Mouse (Mus musculus): ENCODE measurements at regions not wholly inside any gene's neighbourhood (a gene's known extent, or its start where the extent isn't known, plus 50 kb on each side); places are given as distances from the start of the nearest gene placed in this dataset.

DNA sequence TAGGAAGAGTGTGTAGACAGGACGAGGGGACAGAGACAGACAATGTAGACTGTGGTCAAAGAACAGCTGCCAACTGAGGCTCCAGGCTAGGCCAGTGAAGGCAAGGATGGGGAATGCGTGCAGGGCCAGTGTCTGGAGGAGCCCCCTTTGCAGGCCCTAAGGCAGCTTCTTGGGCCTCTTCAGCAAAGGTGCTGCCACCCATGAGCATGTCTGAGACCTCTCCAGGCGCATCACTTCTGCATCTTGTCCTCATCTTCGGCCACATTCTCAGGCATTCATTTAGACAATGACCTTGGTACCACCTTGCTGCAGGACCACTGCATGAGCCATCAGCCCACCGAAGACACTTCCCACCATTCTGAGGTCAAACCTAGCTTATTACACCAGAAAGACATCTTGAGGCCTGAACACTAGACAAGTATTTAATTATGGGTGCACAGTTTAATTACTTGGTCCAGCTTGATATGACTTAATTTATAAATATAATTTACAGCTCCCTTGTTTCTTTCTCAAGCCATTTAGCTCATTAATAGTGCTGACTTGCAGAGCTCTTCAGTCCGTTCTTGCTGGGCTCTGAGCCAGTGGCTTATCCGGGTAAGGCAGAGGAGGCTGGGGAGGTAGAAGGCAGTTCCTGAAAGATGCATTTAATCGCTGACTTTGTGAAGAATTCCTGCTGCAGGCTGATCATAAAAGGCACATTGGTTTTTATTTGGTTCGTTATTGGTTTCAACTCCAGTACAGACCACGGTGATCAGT, 72.1 kb upstream of the Sesn3 start:
- Histone ChIP-seq H3K4me2 (replicated peaks) (no peak overlapping the region), H3K9me3 (replicated peaks) (no peaks in the 10 kb centered on the region), H3K27ac (replicated peaks) (no peak overlapping the region), H3K27me3 (no peaks in the 10 kb centered on the region), H3K4me1 (peaks cover 44% of the 10 kb centered on the region), H3K4me3 (replicated peaks) (no peak overlapping the region), H3K9ac (no peak overlapping the region), H3K36me3 (no peaks in the 10 kb centered on the region)
- 67% methylated on average over 10 of the region's 10 CpGs for WGBS
- ATAC-seq (ENCODE audit: insufficient number of reproducible peaks, low FRiP score, low TSS enrichment, low read depth): no peak

- no peak overlapping the region for H3K4me2 ChIP-seq (replicated peaks)
Measured at GRCm38 (mm10) chr9:14203307-14203695, 71.6 kb upstream of the Sesn3 start.

DNA sequence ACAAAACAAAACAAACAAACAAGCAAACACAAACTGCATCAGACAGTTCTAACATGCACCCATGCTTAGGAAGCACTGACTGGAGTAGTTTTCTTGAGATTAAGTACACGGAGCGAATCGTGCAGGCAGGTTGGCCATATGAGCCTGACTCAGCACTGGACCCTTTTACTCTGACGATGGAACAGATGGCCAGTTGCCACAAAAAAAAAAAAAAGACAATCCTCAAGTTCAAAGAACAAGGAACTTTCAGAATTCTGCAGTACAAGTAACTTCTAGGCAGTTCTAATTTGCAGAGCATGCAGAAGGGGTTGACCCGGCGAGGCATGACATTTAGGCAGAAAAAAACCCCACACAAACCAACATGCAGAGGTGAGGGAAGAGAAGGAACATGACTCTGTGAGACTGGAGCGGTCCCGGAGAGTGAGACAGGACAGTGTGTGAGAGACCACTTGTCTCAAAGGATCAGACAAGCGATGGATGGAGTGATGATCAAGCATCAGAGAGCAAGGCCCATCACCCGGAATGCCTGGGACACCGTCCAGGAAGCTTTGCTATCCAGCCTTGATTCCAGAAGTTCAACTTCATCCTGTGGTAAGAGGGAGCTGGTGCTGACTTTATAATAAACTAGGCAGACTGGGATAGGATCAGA, 71.0 kb upstream of the Sesn3 start:
- 74% methylated on average over 11 of the region's 11 CpGs for WGBS
- H3K4me1 ChIP-seq: peaks cover 44% of the 10 kb centered on the region
- no peaks in the 10 kb centered on the region for H3K36me3 ChIP-seq
- no peak overlapping the region for H3K4me3 ChIP-seq (replicated peaks)
- no peak overlapping the region for H3K4me2 ChIP-seq (replicated peaks)
- H3K9ac ChIP-seq: no peak overlapping the region
- H3K27ac ChIP-seq (replicated peaks): no peak overlapping the region
- no peaks in the 10 kb centered on the region for H3K27me3 ChIP-seq
- ATAC-seq (ENCODE audit: insufficient number of reproducible peaks, low FRiP score, low TSS enrichment, low read depth): no peak
- no peaks in the 10 kb centered on the region for H3K9me3 ChIP-seq (replicated peaks)

More at GRCm38 (mm10) chr9:14203307-14203695, 71.6 kb upstream of the Sesn3 start:
- ATAC-seq (ENCODE audit: insufficient number of reproducible peaks, low FRiP score, low TSS enrichment, low read depth): no peak
- WGBS: 63% methylated on average over 2 of the region's 2 CpGs
- no peak overlapping the region for H3K9ac ChIP-seq
- H3K9me3 ChIP-seq (replicated peaks): no peaks in the 10 kb centered on the region
- no peaks in the 10 kb centered on the region for H3K27me3 ChIP-seq
- no peaks in the 10 kb centered on the region for H3K36me3 ChIP-seq
- no peak overlapping the region for H3K4me3 ChIP-seq (replicated peaks)
- H3K4me1 ChIP-seq: peaks cover 44% of the 10 kb centered on the region
- H3K27ac ChIP-seq (replicated peaks): no peak overlapping the region

GRCm38 (mm10) chr9:14204817-14205216, 70.0 kb upstream of the Sesn3 start:
- no peak overlapping the region for H3K27ac ChIP-seq (replicated peaks)

GRCm38 (mm10) chr9:14206838-14207560, 67.9 kb upstream of the Sesn3 start:
- no peaks in the 10 kb centered on the region for H3K9me3 ChIP-seq (replicated peaks)
- H3K4me3 ChIP-seq (replicated peaks): no peak overlapping the region
- peak; percentile 61 for ATAC-seq (ENCODE audit: insufficient number of reproducible peaks, low FRiP score, low TSS enrichment, low read depth)
- H3K9ac ChIP-seq: no peak overlapping the region
- H3K4me1 ChIP-seq: peaks cover 28% of the 10 kb centered on the region
- H3K27ac ChIP-seq (replicated peaks): peak overlapping the region; percentile 53
- no peaks in the 10 kb centered on the region for H3K27me3 ChIP-seq
- 60% methylated on average over 16 of the region's 16 CpGs for WGBS
- H3K36me3 ChIP-seq: no peaks in the 10 kb centered on the region
- no peak overlapping the region for H3K4me2 ChIP-seq (replicated peaks)

More at GRCm38 (mm10) chr9:14204817-14205216, 70.0 kb upstream of the Sesn3 start:
- Histone ChIP-seq H3K36me3 (no peaks in the 10 kb centered on the region), H3K9me3 (replicated peaks) (no peaks in the 10 kb centered on the region), H3K27me3 (no peaks in the 10 kb centered on the region), H3K4me2 (replicated peaks) (no peak overlapping the region), H3K9ac (no peak overlapping the region), H3K4me3 (replicated peaks) (no peak overlapping the region), H3K4me1 (peaks cover 37% of the 10 kb centered on the region)
- WGBS: 72% methylated on average over 1 of the region's 1 CpGs
- ATAC-seq (ENCODE audit: insufficient number of reproducible peaks, low FRiP score, low TSS enrichment, low read depth): no peak; the same call in 1 of the 2 replicates

DNA sequence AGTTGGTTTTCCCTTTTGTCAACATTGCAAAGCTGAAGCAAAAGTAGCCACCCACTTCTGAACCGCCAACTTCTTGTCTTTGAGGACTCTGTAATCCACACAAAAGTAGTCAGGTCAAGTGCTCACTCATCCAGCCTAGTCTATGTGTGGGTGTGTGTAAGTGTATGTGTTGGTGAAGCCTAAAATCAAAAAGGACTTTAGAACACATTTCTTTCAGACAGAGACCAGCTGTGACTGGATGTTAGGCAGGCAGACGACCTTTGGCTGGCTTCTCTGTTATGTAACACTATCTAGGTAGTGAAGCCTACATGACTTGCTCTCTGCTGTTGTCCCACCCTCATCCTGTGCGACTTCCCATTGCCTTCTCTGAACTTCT, 67.3 kb upstream of the Sesn3 start:
- no peak for ATAC-seq (ENCODE audit: insufficient number of reproducible peaks, low FRiP score, low TSS enrichment, low read depth)
- WGBS: 70% methylated on average over 3 of the region's 3 CpGs
- Histone ChIP-seq H3K9me3 (replicated peaks) (no peaks in the 10 kb centered on the region), H3K9ac (no peak overlapping the region), H3K36me3 (no peaks in the 10 kb centered on the region), H3K4me1 (peaks cover 28% of the 10 kb centered on the region), H3K27me3 (no peaks in the 10 kb centered on the region), H3K4me3 (replicated peaks) (no peak overlapping the region), H3K4me2 (replicated peaks) (no peak overlapping the region), H3K27ac (replicated peaks) (peak overlapping the region; percentile 53)

DNA sequence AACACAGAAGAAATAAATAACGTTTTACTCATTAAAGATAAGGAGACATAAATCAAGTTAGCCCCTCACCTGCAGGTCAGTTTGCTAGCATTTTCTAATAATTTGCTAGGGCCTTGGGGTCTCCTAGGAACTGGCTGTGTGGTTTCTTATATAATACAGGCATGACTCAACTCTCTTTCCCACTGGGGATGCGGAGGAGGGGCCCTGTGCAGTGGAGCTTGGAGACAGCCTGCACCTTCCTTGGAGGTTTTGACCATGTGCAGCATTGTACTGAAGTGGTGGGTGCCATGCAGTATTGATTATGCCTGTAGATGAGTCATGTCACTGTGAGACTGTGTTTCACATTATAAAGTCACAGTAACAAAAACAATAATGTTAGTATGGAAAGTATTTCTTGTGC, 61.6 kb upstream of the Sesn3 start:
- H3K4me2 ChIP-seq (replicated peaks): no peak overlapping the region
- WGBS: 78% methylated on average over 2 of the region's 2 CpGs

GRCm38 (mm10) chr9:14215171-14215782, 59.6 kb upstream of the Sesn3 start:
- Histone ChIP-seq H3K4me2 (replicated peaks) (no peak overlapping the region), H3K9ac (no peak overlapping the region), H3K4me3 (replicated peaks) (no peak overlapping the region), H3K27ac (replicated peaks) (peak overlapping the region; percentile 25; the same call in 1 of the 2 replicates), H3K9me3 (replicated peaks) (no peaks in the 10 kb centered on the region), H3K36me3 (no peaks in the 10 kb centered on the region), H3K4me1 (peaks cover 12% of the 10 kb centered on the region; the same call in 1 of the 2 replicates), H3K27me3 (no peaks in the 10 kb centered on the region)
- 0 out of 2 replicates have a peak, but pooled peaks have one; percentile 19 for ATAC-seq (ENCODE audit: insufficient number of reproducible peaks, low FRiP score, low TSS enrichment, low read depth)
- 27% methylated on average over 5 of the region's 5 CpGs for WGBS

More for the DNA sequence above, 61.6 kb upstream of the Sesn3 start:
- no peaks in the 10 kb centered on the region for H3K9me3 ChIP-seq (replicated peaks)
- no peak for ATAC-seq (ENCODE audit: insufficient number of reproducible peaks, low FRiP score, low TSS enrichment, low read depth)
- H3K27me3 ChIP-seq: no peaks in the 10 kb centered on the region
- H3K4me1 ChIP-seq: peaks cover 12% of the 10 kb centered on the region; the same call in 1 of the 2 replicates
- no peaks in the 10 kb centered on the region for H3K36me3 ChIP-seq
- H3K4me3 ChIP-seq (replicated peaks): no peak overlapping the region
- no peak overlapping the region for H3K9ac ChIP-seq
- H3K27ac ChIP-seq (replicated peaks): no peak overlapping the region

DNA sequence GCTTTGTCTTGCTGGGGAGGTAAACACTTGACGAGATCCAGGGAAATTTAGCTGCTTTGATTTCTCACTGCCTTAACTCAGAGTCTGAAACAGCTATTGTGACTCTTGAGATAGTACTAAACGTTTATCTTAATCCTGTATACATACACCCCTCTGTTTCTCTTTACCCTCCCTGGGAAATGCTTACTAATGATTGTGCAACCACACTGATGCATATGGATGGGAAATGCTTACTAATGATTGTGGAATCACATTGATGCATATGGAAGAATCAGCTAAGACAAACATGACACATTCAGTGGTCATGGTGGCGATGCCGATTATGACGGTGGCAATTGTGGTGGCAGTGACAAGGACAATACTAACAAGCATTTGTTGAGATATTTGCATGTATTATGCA, 58.9 kb upstream of the Sesn3 start:
- Histone ChIP-seq H3K9me3 (replicated peaks) (no peaks in the 10 kb centered on the region), H3K9ac (no peak overlapping the region), H3K4me2 (replicated peaks) (no peak overlapping the region), H3K27ac (replicated peaks) (0 out of 2 replicates have a peak overlapping the region, but pooled peaks have one; percentile 25), H3K4me3 (replicated peaks) (no peak overlapping the region), H3K36me3 (no peaks in the 10 kb centered on the region), H3K4me1 (peaks cover 12% of the 10 kb centered on the region; the same call in 1 of the 2 replicates), H3K27me3 (no peaks in the 10 kb centered on the region)
- WGBS: 76% methylated on average over 5 of the region's 5 CpGs
- no peak for ATAC-seq (ENCODE audit: insufficient number of reproducible peaks, low FRiP score, low TSS enrichment, low read depth)

GRCm38 (mm10) chr9:14222936-14223335, 51.9 kb upstream of the Sesn3 start:
- ATAC-seq (ENCODE audit: insufficient number of reproducible peaks, low FRiP score, low TSS enrichment, low read depth): no peak
- Histone ChIP-seq H3K4me3 (replicated peaks) (no peak overlapping the region), H3K9ac (no peak overlapping the region), H3K9me3 (replicated peaks) (no peaks in the 10 kb centered on the region), H3K27me3 (no peaks in the 10 kb centered on the region), H3K4me1 (no peaks in the 10 kb centered on the region), H3K27ac (replicated peaks) (no peak overlapping the region), H3K4me2 (replicated peaks) (no peak overlapping the region), H3K36me3 (no peaks in the 10 kb centered on the region)
- WGBS: 37% methylated on average over 2 of the region's 2 CpGs
